Mouse (Mus musculus): ENCODE results near the gene Ppp1r3g. TPM values are rescaled to one million over a fixed set of nuclear protein-coding genes. Genes with fewer than 3 reads are reported as not detected.

Gene Ppp1r3g
- 0.06 and 0.13 TPM in 2 replicates for polyA plus RNA-seq (2012; rRNA removed; ENCODE audit: low replicate concordance)

GRCm38 (mm10) chr13:35958539-35958938, at the start of gene Ppp1r3g:
TSS of gene Ppp1r3g (plus strand) at chr13:35958839.

Other genes with a start within 250 kb of the Ppp1r3g start
- gene Rpp40, start 52.5 kb upstream of the Ppp1r3g start, polyA plus RNA-seq (2012; rRNA removed; ENCODE audit: low replicate concordance) = 1.1 and 2.0 TPM in 2 replicates
- 43.5 and 46.9 TPM in 2 replicates for gene Fars2, start 158.6 kb downstream of the Ppp1r3g start, polyA plus RNA-seq (2012; rRNA removed; ENCODE audit: low replicate concordance)
- gene Lyrm4, start 158.7 kb downstream of the Ppp1r3g start, polyA plus RNA-seq (2012; rRNA removed; ENCODE audit: low replicate concordance) = 3.7 and 5.1 TPM in 2 replicates